Mouse (Mus musculus) kidney, postnatal 10 days (tissue): ENCODE data around the gene Pdk1.
"Not testable (repeated sequence)": the region's sequence is repeated elsewhere in the genome, so short reads cannot be mapped to it uniquely, and the experiment has no call there.

ENCODE experiments used
- DNase-seq: peaks from one replicate; pipeline ENCODE4 v3.0.0; 2021; ENCODE audit warnings: mixed read lengths

The Pdk1 gene

GRCm38 (mm10) chr2:71874836-71875235 lies 1.8 kb downstream of the Pdk1 start:
- no peak for DNase-seq

- DNase-seq = no peak
Observed at GRCm38 (mm10) chr2:71877865-71878264, 4.8 kb downstream of the Pdk1 start.

- no peak for DNase-seq
Observed at GRCm38 (mm10) chr2:71878441-71878840, 5.4 kb downstream of the Pdk1 start.

GRCm38 (mm10) chr2:71878943-71879342 lies 5.9 kb downstream of the Pdk1 start:
- DNase-seq = no peak

GRCm38 (mm10) chr2:71882914-71883651 lies 10.1 kb downstream of the Pdk1 start:
- no peak for DNase-seq

GRCm38 (mm10) chr2:71887269-71887668 lies 14.2 kb downstream of the Pdk1 start:
- DNase-seq = no peak

- DNase-seq = no peak
Observed at GRCm38 (mm10) chr2:71888437-71888836, 15.4 kb downstream of the Pdk1 start.

- DNase-seq = no peak
Observed at GRCm38 (mm10) chr2:71891536-71891935, 18.5 kb downstream of the Pdk1 start.

- DNase-seq = peak; percentile 34
Observed at GRCm38 (mm10) chr2:71892741-71893349, 19.8 kb downstream of the Pdk1 start.

GRCm38 (mm10) chr2:71895596-71896286 lies 22.7 kb downstream of the Pdk1 start:
- DNase-seq = no peak

- no peak for DNase-seq
Observed at GRCm38 (mm10) chr2:71897420-71897819, 24.4 kb downstream of the Pdk1 start.

GRCm38 (mm10) chr2:71898335-71898856 lies 25.4 kb downstream of the Pdk1 start:
- DNase-seq = peak; percentile 61

- no peak for DNase-seq
Observed at GRCm38 (mm10) chr2:71899886-71900285, 26.9 kb downstream of the Pdk1 start.

- DNase-seq = no peak
Observed at GRCm38 (mm10) chr2:71905154-71905553, 32.1 kb downstream of the Pdk1 start.

GRCm38 (mm10) chr2:71906356-71906755 lies 33.3 kb downstream of the Pdk1 start:
- not testable (repeated sequence) for DNase-seq

GRCm38 (mm10) chr2:71913911-71914310 lies 40.9 kb downstream of the Pdk1 start:
- no peak for DNase-seq

- peak; percentile 21 for DNase-seq
Observed at GRCm38 (mm10) chr2:71919227-71919647, 46.2 kb downstream of the Pdk1 start.

- DNase-seq = not testable (repeated sequence)
Observed at GRCm38 (mm10) chr2:71924931-71925330, 51.9 kb downstream of the Pdk1 start.

GRCm38 (mm10) chr2:71934046-71934445 lies 61.0 kb downstream of the Pdk1 start:
- DNase-seq = no peak

- no peak for DNase-seq
Observed at GRCm38 (mm10) chr2:71936711-71937110, 63.7 kb downstream of the Pdk1 start.

- no peak for DNase-seq
Observed at GRCm38 (mm10) chr2:71937649-71938308, 64.8 kb downstream of the Pdk1 start.

GRCm38 (mm10) chr2:71938716-71939393 lies 65.8 kb downstream of the Pdk1 start:
- DNase-seq = no peak
